Mouse (Mus musculus): ENCODE measurements at regions not wholly inside any gene's neighbourhood (a gene's known extent, or its start where the extent isn't known, plus 50 kb on each side); places are given as distances from the start of the nearest gene placed in this dataset.

DNA sequence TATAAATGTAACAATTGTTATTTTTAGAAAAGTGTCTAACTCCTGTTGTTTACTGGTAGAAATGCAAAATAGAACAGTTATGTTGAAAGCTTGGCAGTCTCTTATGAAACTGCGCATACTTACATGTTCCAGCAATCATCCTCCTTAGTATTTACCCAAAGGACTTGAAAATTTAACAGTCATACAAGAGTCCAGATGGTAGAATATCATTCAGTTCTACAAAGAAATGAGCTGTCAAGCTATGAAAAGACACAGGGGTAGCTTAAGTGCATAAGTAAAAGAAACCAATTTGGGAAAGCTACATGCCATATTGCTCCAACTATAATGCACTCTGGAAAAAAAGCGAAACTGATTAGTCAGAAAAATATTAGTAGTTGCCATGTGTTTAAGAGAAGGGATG lies 196.7 kb downstream of the Ndufa4 start:
- TF ChIP-seq CTCF (IDR thresholded peaks at IDR 0.05): no peak
- intact Hi-C loops (cut with DNase I): no loop called here
- H3K4me3 ChIP-seq: no peak overlapping the region
- no peak overlapping the region for H3K27ac ChIP-seq
- no peak for DNase-seq (ENCODE audit: extremely low spot score in 1 of 2, low spot score in 2 of 2)

DNA sequence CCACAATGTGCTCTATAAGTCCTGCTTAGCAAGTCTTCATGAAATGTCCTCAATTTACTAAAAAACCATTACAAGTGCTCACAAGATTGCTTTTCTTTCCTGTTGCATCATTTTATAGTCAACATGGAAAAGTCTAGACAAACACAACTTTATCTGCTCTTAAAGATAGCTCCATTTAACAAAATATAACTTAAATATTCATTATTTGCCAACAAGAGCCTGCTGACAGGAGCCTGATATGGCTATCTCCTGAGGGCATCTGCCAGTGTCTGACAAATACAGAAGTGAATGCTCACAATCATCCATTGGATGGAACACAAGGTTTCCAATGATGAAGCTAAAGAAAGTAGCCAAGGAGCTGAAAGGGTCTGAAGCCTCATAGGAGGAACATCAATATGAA lies 197.8 kb downstream of the Ndufa4 start:
- no peak overlapping the region for H3K27ac ChIP-seq
- intact Hi-C loops (cut with DNase I): no loop called here
- no peak overlapping the region for H3K4me3 ChIP-seq
- DNase-seq (ENCODE audit: extremely low spot score in 1 of 2, low spot score in 2 of 2): no peak
- TF ChIP-seq CTCF (IDR thresholded peaks at IDR 0.05): no peak
